Comparison of ENCODE assay signal across 15 mouse cellular contexts in the genomic region with DNA sequence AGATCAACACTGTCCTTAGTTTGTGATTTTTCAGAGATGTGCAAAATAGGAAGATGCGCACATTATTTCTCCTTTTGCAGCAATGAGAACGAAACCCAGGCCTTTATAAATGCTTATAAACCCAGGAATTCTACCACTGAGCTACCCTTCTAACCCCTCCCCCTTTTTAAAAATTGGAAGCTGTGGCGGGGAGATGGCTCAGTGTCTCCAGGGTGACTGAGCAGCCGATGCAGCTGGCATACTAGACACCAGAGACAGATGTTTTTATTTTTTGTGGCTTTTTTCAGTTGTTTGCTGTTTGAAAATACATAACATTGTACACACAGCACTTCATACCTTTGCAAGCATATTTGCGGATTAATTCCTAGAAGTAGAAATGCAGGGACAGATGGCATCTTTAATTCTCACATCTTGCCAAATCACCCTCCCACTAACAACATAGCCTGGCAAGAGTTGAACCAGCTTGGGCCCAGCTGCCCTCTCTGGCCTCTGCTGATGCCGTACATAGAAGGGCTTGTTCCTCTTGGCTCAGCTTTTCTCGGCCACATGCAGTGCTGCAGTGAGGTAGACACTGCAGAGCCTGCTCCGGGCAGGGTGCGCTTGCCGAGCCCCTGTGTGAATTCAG. TPM values are rescaled to one million over a fixed set of nuclear protein-coding genes. Genes with fewer than 3 reads are reported as not detected.
A peak's percentile ranks its signal among the peaks of the same experiment; 100 is the strongest.
DNase-seq lines count a peak whose midpoint lies in the region; ATAC-seq and TF ChIP-seq lines count a peak whose summit lies in the region.
"Had no signal": no experiment of that assay in that cellular context is flagged by ENCODE, and none has a peak within 500 bp of the region (broad histone marks: within the 10 kb centered on the region; RNA-seq: fewer than 3 reads in every experiment).

No protein-coding gene starts in this region.

- peaks cover 35 to 53% of the 10 kb centered on the region in 2 experiments for H3K36me3 ChIP-seq in CH12.LX (replicated peaks in 1 of 2; ENCODE audit: control insufficient read depth in 1 of 2, insufficient read depth in 1 of 2, low read length in 1 of 2)
- H3K36me3 ChIP-seq in liver, embryonic 14.5 days (replicated peaks; ENCODE audit: control insufficient read depth, insufficient read depth, low read depth) = peaks cover 10% of the 10 kb centered on the region

- no peak for ATAC-seq in liver, embryonic 14.5 days (ENCODE audit: insufficient read depth)
- ATAC-seq in monocyte, adult 5-6 weeks (replicated peaks; ENCODE audit: insufficient number of reproducible peaks, low FRiP score, low TSS enrichment, poor library complexity, severe bottlenecking) = no peak

- peaks cover 3 to 29% of the 10 kb centered on the region in 2 experiments for H3K4me1 ChIP-seq in CH12.LX (ENCODE audit: control insufficient read depth in 1 of 2, insufficient read depth in 2 of 2)
- peaks cover 20 to 22% of the 10 kb centered on the region in 2 experiments for H3K4me1 ChIP-seq in liver, embryonic 14.5 days (replicated peaks; ENCODE audit: control insufficient read depth in 2 of 2, insufficient read depth in 2 of 2, low read length in 1 of 2)
- H3K4me1 ChIP-seq: embryonic facial prominence, embryonic 12.5 days had no signal

- intact Hi-C loops in heart, postnatal 10 days (cut with DNase I) = no loop called here

- peak overlapping the region; percentile 27; the same call in 1 of the 2 replicates for H3K27ac ChIP-seq in CH12.LX (ENCODE audit: insufficient read depth, low read depth)
- H3K27ac ChIP-seq in liver, embryonic 14.5 days = peak overlapping the region; percentile 81
- H3K27ac ChIP-seq: embryonic facial prominence, embryonic 12.5 days had no signal

- peak overlapping the region; percentile 62; the same call in 1 of the 2 replicates for H3K4me2 ChIP-seq in CH12.LX (ENCODE audit: insufficient read depth, low read depth, poor library complexity, severe bottlenecking)
- no peak overlapping the region for H3K4me2 ChIP-seq in liver, embryonic 14.5 days (ENCODE audit: low read depth)
- H3K4me2 ChIP-seq: embryonic facial prominence, embryonic 12.5 days had no signal

- 87% methylated on average over 10 of the region's 10 CpGs for WGBS in liver, embryonic 14.5 days (ENCODE audit: insufficient replicate concordance)

- no peaks in the 10 kb centered on the region for H3K79me2 ChIP-seq in CH12.LX (replicated peaks; ENCODE audit: control insufficient read depth, extremely low read depth, insufficient read depth, poor library complexity, severe bottlenecking)

- no peaks in the 10 kb centered on the region for H3K27me3 ChIP-seq in CH12.LX (replicated peaks)
- H3K27me3 ChIP-seq in liver, embryonic 14.5 days (ENCODE audit: control insufficient read depth, insufficient read depth, low read length) = no peaks in the 10 kb centered on the region
- H3K27me3 ChIP-seq: embryonic facial prominence, embryonic 12.5 days had no signal

- H3K9ac ChIP-seq in CH12.LX (ENCODE audit: insufficient read depth, low read depth) = peak overlapping the region; percentile 12; the same call in 1 of the 2 replicates
- no peak overlapping the region; the same call in 1 of the 2 replicates for H3K9ac ChIP-seq in liver, embryonic 14.5 days (replicated peaks)
- H3K9ac ChIP-seq: embryonic facial prominence, embryonic 12.5 days had no signal

- TF ChIP-seq RAD21 in CH12.LX (IDR thresholded peaks at IDR 0.05; ENCODE audit: low read depth, low read length) = no peak

- TF ChIP-seq CTCF in CH12.LX (conservative IDR thresholded peaks at IDR 0.05 in 1 of 2, IDR thresholded peaks at IDR 0.05 in 1 of 2; ENCODE audit: low read depth in 2 of 2, low read length in 2 of 2) = no peak
- no peak for TF ChIP-seq CTCF in brain, embryonic 14.5 days (IDR thresholded peaks at IDR 0.05; ENCODE audit: borderline replicate concordance, extremely low read depth, insufficient read depth, insufficient read length)
- no peak for TF ChIP-seq CTCF in liver, embryonic 14.5 days (IDR thresholded peaks at IDR 0.05; ENCODE audit: low read depth)

- no peak for TF ChIP-seq POLR2A in CH12.LX (IDR thresholded peaks at IDR 0.05; ENCODE audit: low read depth, low read length)
- no peak for TF ChIP-seq POLR2A in brain, embryonic 14.5 days (IDR thresholded peaks at IDR 0.05; ENCODE audit: borderline replicate concordance, extremely low read depth, insufficient read depth, insufficient read length, poor library complexity, severe bottlenecking)

- peak; percentile 33 for DNase-seq in layer of hippocampus, adult 11-12 months (ENCODE audit: low spot score)
- no peak for DNase-seq in layer of hippocampus, postnatal 25 days (ENCODE audit: extremely low spot score in 1 of 2, low spot score in 1 of 2)
- DNase-seq in CH12.LX (ENCODE audit: extremely low read depth) = peak; percentile 16
- peak; percentile 62 for DNase-seq in brain, embryonic 14.5 days (ENCODE audit: low read depth)
- DNase-seq in liver, embryonic 14.5 days (ENCODE audit: low read depth in 3 of 3, low spot score in 3 of 3) = no peak
- DNase-seq in heart, postnatal 10 days = no peak
- DNase-seq in ovary, postnatal 14 days (ENCODE audit: low spot score) = no peak
- DNase-seq: gastrocnemius, postnatal 36 days; thymus, postnatal 4 days had no signal

- in situ Hi-C loops in CH12.LX (cut with MboI; ENCODE audit: low pct_ligation_motif_present, low pct_unique_long_range_greater_than_20kb, low sequenced_read_pairs) = no loop called here

- TF ChIP-seq EP300 in CH12.LX (IDR thresholded peaks at IDR 0.05; ENCODE audit: low read length) = no peak
- TF ChIP-seq EP300 in liver, embryonic 14.5 days (IDR thresholded peaks at IDR 0.05; ENCODE audit: low read depth) = no peak

- H3K4me3 ChIP-seq in CH12.LX (replicated peaks in 1 of 3; ENCODE audit: low read depth in 2 of 3, low read length in 2 of 3, poor library complexity in 1 of 3) = no peak overlapping the region
- H3K4me3 ChIP-seq in liver, embryonic 14.5 days (ENCODE audit: insufficient read depth in 1 of 2, low read depth in 2 of 2, low read length in 2 of 2) = no peak overlapping the region
- H3K4me3 ChIP-seq: embryonic facial prominence, embryonic 12.5 days had no signal

- dilution Hi-C loops in CH12.LX (cut with MboI; ENCODE audit: extremely low pct_ligation_motif_present, extremely low pct_unique_long_range_greater_than_20kb, low sequenced_read_pairs) = no loop called here

- no peaks in the 10 kb centered on the region for H3K9me3 ChIP-seq in CH12.LX (replicated peaks; ENCODE audit: low read length)
- H3K9me3 ChIP-seq in liver, embryonic 14.5 days (ENCODE audit: control insufficient read depth, low read length) = no peaks in the 10 kb centered on the region
- H3K9me3 ChIP-seq: embryonic facial prominence, embryonic 12.5 days had no signal

TF ChIP-seq in CH12.LX, 34 proteins besides CTCF, POLR2A, EP300 and RAD21:
- TF ChIP-seq USF1 (IDR thresholded peaks at IDR 0.05; ENCODE audit: low read depth, low read length) (no peak), CHD1 (IDR thresholded peaks at IDR 0.05; ENCODE audit: low read depth, low read length) (no peak), IRF4 (IDR thresholded peaks at IDR 0.05; ENCODE audit: low read depth, low read length) (no peak), NELFE (IDR thresholded peaks at IDR 0.05; ENCODE audit: low read depth, low read length) (no peak)
TF ChIP-seq in CH12.LX: peak in this region for 0.

RNA-seq across cellular contexts. Expression of a gene that starts 24.4 kb away (rescaled TPM):
- total RNA-seq in layer of hippocampus, postnatal 25 days (2021) = 10 to 100 TPM; 20.0 to 22.9 TPM
- total RNA-seq in CH12.LX (2012; rRNA removed) (34.6 and 37.2 TPM in 2 replicates), CH12.LX (2014; rRNA removed) (25.1 and 26.0 TPM in 2 replicates)
- 50.4 and 52.9 TPM in 2 replicates for polyA plus RNA-seq in CH12.LX (2012; ENCODE audit: insufficient read length, low read depth)
- 27.5 and 32.3 TPM in 2 replicates for polyA plus RNA-seq in brain, embryonic 14.5 days (2012; rRNA removed)
- polyA plus RNA-seq in liver, embryonic 14.5 days (2012; rRNA removed) = 7.8 and 10.0 TPM in 2 replicates
- polyA plus RNA-seq in liver, embryonic 14.5 days (2014; fragmentation: Nextera tagmentation; extraction: Ambion mirVana) = 15.0 and 17.3 TPM in 2 replicates
- 7.7 to 20.2 TPM (median 10.4 TPM) in 3 replicates for total RNA-seq in monocyte, adult 5-6 weeks (2017)
- total RNA-seq in heart, postnatal 10 days (2021) = 10 to 100 TPM; 15.2 to 16.4 TPM

RNA-seq across cellular contexts. Expression of a gene that starts 42.1 kb away (rescaled TPM):
- total RNA-seq in layer of hippocampus, postnatal 25 days (2021) = not detected
- not detected in 2 replicates for total RNA-seq in CH12.LX (2012; rRNA removed)
- not detected in 2 replicates for total RNA-seq in CH12.LX (2014; rRNA removed)
- not detected in 2 replicates for polyA plus RNA-seq in CH12.LX (2012; ENCODE audit: insufficient read length, low read depth)
- not detected in 2 replicates for polyA plus RNA-seq in brain, embryonic 14.5 days (2012; rRNA removed)
- polyA plus RNA-seq in liver, embryonic 14.5 days (2012; rRNA removed) = not detected in 2 replicates
- not detected in 2 replicates for polyA plus RNA-seq in liver, embryonic 14.5 days (2014; fragmentation: Nextera tagmentation; extraction: Ambion mirVana)
- total RNA-seq in monocyte, adult 5-6 weeks (2017) = not detected in 3 replicates
- total RNA-seq in heart, postnatal 10 days (2021) = not detected
- total RNA-seq: adrenal gland, postnatal 4 days; ES-E14; gastrocnemius, postnatal 36 days; hematopoietic stem cell, adult 5-6 weeks had no signal
- polyA plus RNA-seq: embryonic facial prominence, embryonic 12.5 days; neural tube, embryonic 14.5 days had no signal

RNA-seq across cellular contexts. Expression of a gene that starts 42.2 kb away (rescaled TPM):
- total RNA-seq in layer of hippocampus, postnatal 25 days (2021) = 100 to 1,000 TPM; 391 to 441 TPM
- total RNA-seq in CH12.LX (2012; rRNA removed) = 1,522 and 1,539 TPM in 2 replicates
- total RNA-seq in CH12.LX (2014; rRNA removed) = 905 and 1,007 TPM in 2 replicates
- polyA plus RNA-seq in CH12.LX (2012; ENCODE audit: insufficient read length, low read depth) = 740 and 776 TPM in 2 replicates
- 554 and 676 TPM in 2 replicates for polyA plus RNA-seq in brain, embryonic 14.5 days (2012; rRNA removed)
- polyA plus RNA-seq in liver, embryonic 14.5 days (2012; rRNA removed) = 481 and 569 TPM in 2 replicates
- polyA plus RNA-seq in liver, embryonic 14.5 days (2014; fragmentation: Nextera tagmentation; extraction: Ambion mirVana) = 728 and 747 TPM in 2 replicates
- total RNA-seq in monocyte, adult 5-6 weeks (2017) = 46.1 to 75.5 TPM (median 70.1 TPM) in 3 replicates
- total RNA-seq in heart, postnatal 10 days (2021) = 1,000 to 10,000 TPM; 1,345 to 1,457 TPM

RNA-seq across cellular contexts. Expression of a gene that starts 42.5 kb away (rescaled TPM):
- total RNA-seq in layer of hippocampus, postnatal 25 days (2021) = 10 to 100 TPM; 30.1 to 37.1 TPM
- total RNA-seq in CH12.LX (2012; rRNA removed) (74.8 and 75.2 TPM in 2 replicates), CH12.LX (2014; rRNA removed) (27.9 and 35.9 TPM in 2 replicates)
- 41.8 and 51.4 TPM in 2 replicates for polyA plus RNA-seq in CH12.LX (2012; ENCODE audit: insufficient read length, low read depth)
- polyA plus RNA-seq in brain, embryonic 14.5 days (2012; rRNA removed) = 40.2 and 57.7 TPM in 2 replicates
- polyA plus RNA-seq in liver, embryonic 14.5 days (2012; rRNA removed) = 15.5 and 15.9 TPM in 2 replicates
- polyA plus RNA-seq in liver, embryonic 14.5 days (2014; fragmentation: Nextera tagmentation; extraction: Ambion mirVana) = 25.7 and 26.3 TPM in 2 replicates
- 5.9 to 15.2 TPM (median 8.8 TPM) in 3 replicates for total RNA-seq in monocyte, adult 5-6 weeks (2017)
- 10 to 100 TPM; 23.8 to 23.9 TPM for total RNA-seq in heart, postnatal 10 days (2021)

Comparison
In these comparisons a context has a peak if more than half of its experiments do, and no peak if none do; other contexts are left out.
1. DNase-seq: peak in layer of hippocampus, adult 11-12 months (single experiment), CH12.LX (single experiment) and brain, embryonic 14.5 days (single experiment); none in layer of hippocampus, postnatal 25 days (0 of 2), liver, embryonic 14.5 days (0 of 3), heart, postnatal 10 days (0 of 2) and ovary, postnatal 14 days (single experiment).